Mouse (Mus musculus): ENCODE results near the gene Farsa. TPM values are rescaled to one million over a fixed set of nuclear protein-coding genes. Genes with fewer than 3 reads are reported as not detected.
A peak's percentile ranks its signal among the peaks of the same experiment; 100 is the strongest.
"Not testable (repeated sequence)": the region's sequence is repeated elsewhere in the genome, so short reads cannot be mapped to it uniquely, and the experiment has no call there.

The Farsa gene
- polyA plus RNA-seq, 1 experiment from 2014 or later = 105 TPM

GRCm38 (mm10) chr8:84814555-84815441 is 42.0 kb upstream of the Farsa start:
- Histone ChIP-seq H3K27me3 (ENCODE audit: control insufficient read depth, insufficient read depth, low read length) (peaks cover 24% of the 10 kb centered on the region), H3K4me3 (ENCODE audit: low read length) (no peak overlapping the region), H3K27ac (ENCODE audit: low read depth, low read length) (no peak overlapping the region), H3K36me3 (ENCODE audit: control insufficient read depth, insufficient read depth, low read length) (no peaks in the 10 kb centered on the region), H3K9ac (ENCODE audit: low read depth, low read length) (no peak overlapping the region), H3K9me3 (ENCODE audit: control insufficient read depth, low read length) (no peaks in the 10 kb centered on the region), H3K4me1 (ENCODE audit: control insufficient read depth, insufficient read depth, low read length) (0 out of 2 replicates have a peak, but pooled peaks cover 5% of the 10 kb centered on the region), H3K4me2 (replicated peaks; ENCODE audit: low read depth, low read length) (no peak overlapping the region)
- 45% methylated on average over 19 of the region's 19 CpGs for WGBS
- no peak for ATAC-seq (ENCODE audit: low FRiP score, low TSS enrichment)

- H3K9me3 ChIP-seq (ENCODE audit: control insufficient read depth, low read length) = no peaks in the 10 kb centered on the region
- ATAC-seq (ENCODE audit: low FRiP score, low TSS enrichment) = peak; percentile 69
- 9% methylated on average over 9 of the region's 9 CpGs for WGBS
- H3K9ac ChIP-seq (ENCODE audit: low read depth, low read length) = no peak overlapping the region
- H3K36me3 ChIP-seq (ENCODE audit: control insufficient read depth, insufficient read depth, low read length) = no peaks in the 10 kb centered on the region
- H3K27ac ChIP-seq (ENCODE audit: low read depth, low read length) = no peak overlapping the region
- 0 out of 2 replicates have a peak, but pooled peaks cover 5% of the 10 kb centered on the region for H3K4me1 ChIP-seq (ENCODE audit: control insufficient read depth, insufficient read depth, low read length)
- no peak overlapping the region for H3K4me3 ChIP-seq (ENCODE audit: low read length)
- H3K27me3 ChIP-seq (ENCODE audit: control insufficient read depth, insufficient read depth, low read length) = peaks cover 21% of the 10 kb centered on the region
- H3K4me2 ChIP-seq (replicated peaks; ENCODE audit: low read depth, low read length) = no peak overlapping the region
These were observed 41.2 kb upstream of the Farsa start for GRCm38 (mm10) chr8:84815547-84815946.

GRCm38 (mm10) chr8:84816117-84816516 is 40.7 kb upstream of the Farsa start:
- no peak for ATAC-seq (ENCODE audit: low FRiP score, low TSS enrichment)
- Histone ChIP-seq H3K4me1 (ENCODE audit: control insufficient read depth, insufficient read depth, low read length) (0 out of 2 replicates have a peak, but pooled peaks cover 2% of the 10 kb centered on the region), H3K4me3 (ENCODE audit: low read length) (no peak overlapping the region), H3K9ac (ENCODE audit: low read depth, low read length) (no peak overlapping the region), H3K27ac (ENCODE audit: low read depth, low read length) (no peak overlapping the region), H3K27me3 (ENCODE audit: control insufficient read depth, insufficient read depth, low read length) (peaks cover 17% of the 10 kb centered on the region), H3K4me2 (replicated peaks; ENCODE audit: low read depth, low read length) (no peak overlapping the region), H3K9me3 (ENCODE audit: control insufficient read depth, low read length) (no peaks in the 10 kb centered on the region), H3K36me3 (ENCODE audit: control insufficient read depth, insufficient read depth, low read length) (no peaks in the 10 kb centered on the region)
- 79% methylated on average over 17 of the region's 17 CpGs for WGBS

GRCm38 (mm10) chr8:84822723-84823122 is 34.1 kb upstream of the Farsa start, which contains the start of gene Dand5:
Dand5 (minus strand) TSS chr8:84822823.
- peak within 1 kb of the TSS; percentile 40; the same call in 1 of the 2 replicates for H3K4me2 ChIP-seq (replicated peaks; ENCODE audit: low read depth, low read length)
- no peaks in the 10 kb centered on the region for H3K9me3 ChIP-seq (ENCODE audit: control insufficient read depth, low read length)
- no peak within 1 kb of the TSS for H3K27ac ChIP-seq (ENCODE audit: low read depth, low read length)
- H3K4me1 ChIP-seq (ENCODE audit: control insufficient read depth, insufficient read depth, low read length) = no peaks in the 10 kb centered on the region
- ATAC-seq (ENCODE audit: low FRiP score, low TSS enrichment) = no peak
- H3K9ac ChIP-seq (ENCODE audit: low read depth, low read length) = peak within 1 kb of the TSS; percentile 23; the same call in 1 of the 2 replicates
- H3K36me3 ChIP-seq (ENCODE audit: control insufficient read depth, insufficient read depth, low read length) = no peaks in the 10 kb centered on the region
- H3K27me3 ChIP-seq (ENCODE audit: control insufficient read depth, insufficient read depth, low read length) = no peaks in the 10 kb centered on the region
- H3K4me3 ChIP-seq (ENCODE audit: low read length) = no peak within 1 kb of the TSS; the same call in 1 of the 2 replicates
- WGBS = 44% methylated on average over 3 of the region's 3 CpGs

GRCm38 (mm10) chr8:84823653-84824052 is 33.1 kb upstream of the Farsa start:
- Histone ChIP-seq H3K27ac (ENCODE audit: low read depth, low read length) (no peak overlapping the region), H3K36me3 (ENCODE audit: control insufficient read depth, insufficient read depth, low read length) (no peaks in the 10 kb centered on the region), H3K4me3 (ENCODE audit: low read length) (no peak overlapping the region; the same call in 1 of the 2 replicates), H3K9me3 (ENCODE audit: control insufficient read depth, low read length) (no peaks in the 10 kb centered on the region), H3K4me1 (ENCODE audit: control insufficient read depth, insufficient read depth, low read length) (no peaks in the 10 kb centered on the region), H3K4me2 (replicated peaks; ENCODE audit: low read depth, low read length) (peak overlapping the region; percentile 40; the same call in 1 of the 2 replicates), H3K9ac (ENCODE audit: low read depth, low read length) (peak overlapping the region; percentile 23; the same call in 1 of the 2 replicates), H3K27me3 (ENCODE audit: control insufficient read depth, insufficient read depth, low read length) (no peaks in the 10 kb centered on the region)
- peak; percentile 89 for ATAC-seq (ENCODE audit: low FRiP score, low TSS enrichment)
- 2% methylated on average over 18 of the region's 18 CpGs for WGBS

- Histone ChIP-seq H3K9ac (ENCODE audit: low read depth, low read length) (no peak overlapping the region), H3K4me3 (ENCODE audit: low read length) (no peak overlapping the region), H3K4me1 (ENCODE audit: control insufficient read depth, insufficient read depth, low read length) (no peaks in the 10 kb centered on the region), H3K27me3 (ENCODE audit: control insufficient read depth, insufficient read depth, low read length) (no peaks in the 10 kb centered on the region), H3K27ac (ENCODE audit: low read depth, low read length) (no peak overlapping the region), H3K36me3 (ENCODE audit: control insufficient read depth, insufficient read depth, low read length) (no peaks in the 10 kb centered on the region), H3K9me3 (ENCODE audit: control insufficient read depth, low read length) (no peaks in the 10 kb centered on the region), H3K4me2 (replicated peaks; ENCODE audit: low read depth, low read length) (no peak overlapping the region)
- WGBS = 57% methylated on average over 4 of the region's 4 CpGs
- no peak for ATAC-seq (ENCODE audit: low FRiP score, low TSS enrichment)
These were observed 31.2 kb upstream of the Farsa start for GRCm38 (mm10) chr8:84825636-84826035.

GRCm38 (mm10) chr8:84826518-84826917 is 30.3 kb upstream of the Farsa start:
- not testable (repeated sequence) for H3K9ac ChIP-seq (ENCODE audit: low read depth, low read length); H3K27ac ChIP-seq (ENCODE audit: low read depth, low read length); H3K4me1 ChIP-seq (ENCODE audit: control insufficient read depth, insufficient read depth, low read length); ATAC-seq (ENCODE audit: low FRiP score, low TSS enrichment); H3K36me3 ChIP-seq (ENCODE audit: control insufficient read depth, insufficient read depth, low read length); H3K4me2 ChIP-seq (replicated peaks; ENCODE audit: low read depth, low read length); H3K9me3 ChIP-seq (ENCODE audit: control insufficient read depth, low read length); H3K27me3 ChIP-seq (ENCODE audit: control insufficient read depth, insufficient read depth, low read length); H3K4me3 ChIP-seq (ENCODE audit: low read length)
- 81% methylated on average over 1 of the region's 2 CpGs for WGBS

GRCm38 (mm10) chr8:84831490-84831889 is 25.3 kb upstream of the Farsa start, which contains the start of gene Gadd45gip1:
Gadd45gip1 (plus strand) TSS chr8:84831522.
- peak within 1 kb of the TSS; percentile 96 for H3K9ac ChIP-seq (ENCODE audit: low read depth, low read length)
- peaks cover 32% of the 10 kb centered on the region for H3K36me3 ChIP-seq (ENCODE audit: control insufficient read depth, insufficient read depth, low read length)
- ATAC-seq (ENCODE audit: low FRiP score, low TSS enrichment) = no peak
- peak within 1 kb of the TSS; percentile 51 for H3K4me2 ChIP-seq (replicated peaks; ENCODE audit: low read depth, low read length)
- no peaks in the 10 kb centered on the region for H3K27me3 ChIP-seq (ENCODE audit: control insufficient read depth, insufficient read depth, low read length)
- no peaks in the 10 kb centered on the region for H3K9me3 ChIP-seq (ENCODE audit: control insufficient read depth, low read length)
- peaks cover 8% of the 10 kb centered on the region for H3K4me1 ChIP-seq (ENCODE audit: control insufficient read depth, insufficient read depth, low read length)
- H3K27ac ChIP-seq (ENCODE audit: low read depth, low read length) = peak within 1 kb of the TSS; percentile 90
- 80% methylated on average over 11 of the region's 11 CpGs for WGBS
- H3K4me3 ChIP-seq (ENCODE audit: low read length) = peak within 1 kb of the TSS; percentile 80
